Mouse (Mus musculus): ENCODE results near the gene Ccl7.

Ccl7 gene

DNA sequence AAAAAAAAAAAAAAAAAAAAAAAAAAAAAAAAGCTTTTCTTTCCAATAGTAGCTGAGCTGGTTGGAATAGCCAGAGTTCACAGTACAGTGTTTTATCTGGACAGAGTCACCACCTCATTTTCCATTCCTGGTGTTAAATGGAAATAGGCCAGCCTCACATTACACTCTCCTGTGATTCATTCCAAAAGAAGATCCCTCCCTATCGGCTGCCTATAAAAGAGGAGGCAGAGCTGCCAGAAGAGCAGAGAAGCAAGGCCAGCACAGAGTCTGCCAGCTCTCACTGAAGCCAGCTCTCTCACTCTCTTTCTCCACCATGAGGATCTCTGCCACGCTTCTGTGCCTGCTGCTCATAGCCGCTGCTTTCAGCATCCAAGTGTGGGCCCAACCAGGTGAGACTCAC, at the start of gene Ccl7:
TSS of gene Ccl7 (plus strand) at position 242 of the 400 bp plus-strand sequence.
- no peak for DNase-seq (ENCODE audit: low read depth, low spot score)

DNA sequence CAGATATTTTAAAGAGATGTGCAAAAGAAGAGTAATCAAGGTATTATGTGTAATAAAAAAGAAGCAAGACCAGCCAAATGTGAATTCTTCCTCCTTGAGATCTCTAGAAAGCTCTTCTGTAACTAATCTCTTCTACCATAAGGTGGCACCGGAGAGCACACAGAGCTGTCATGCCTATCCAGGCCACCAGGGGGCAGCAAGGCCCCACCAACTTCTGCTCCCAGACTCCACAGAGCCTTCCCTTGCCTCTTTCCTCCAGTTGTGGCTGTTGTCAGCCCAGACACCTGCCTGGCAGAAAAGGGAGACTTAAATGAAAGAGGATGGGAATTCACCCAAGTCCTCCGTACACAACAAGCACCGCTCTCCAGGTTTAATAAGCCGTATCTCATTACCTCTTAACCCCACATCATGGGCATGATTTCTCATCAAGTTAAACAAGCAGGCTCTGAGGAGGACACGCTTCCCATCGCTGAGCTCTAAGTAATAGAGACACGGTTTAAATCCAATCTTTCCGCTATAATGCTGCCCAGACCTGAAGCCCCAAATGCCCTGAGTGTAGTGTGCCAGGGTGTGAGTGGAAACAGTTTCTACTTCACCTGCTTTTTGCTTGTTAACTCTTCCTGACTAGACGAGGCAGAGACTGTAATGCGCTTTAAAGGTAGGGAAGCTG, 49.2 kb upstream of the Ccl7 start:
- peak; percentile 66 for DNase-seq (ENCODE audit: low read depth, low spot score)

DNA sequence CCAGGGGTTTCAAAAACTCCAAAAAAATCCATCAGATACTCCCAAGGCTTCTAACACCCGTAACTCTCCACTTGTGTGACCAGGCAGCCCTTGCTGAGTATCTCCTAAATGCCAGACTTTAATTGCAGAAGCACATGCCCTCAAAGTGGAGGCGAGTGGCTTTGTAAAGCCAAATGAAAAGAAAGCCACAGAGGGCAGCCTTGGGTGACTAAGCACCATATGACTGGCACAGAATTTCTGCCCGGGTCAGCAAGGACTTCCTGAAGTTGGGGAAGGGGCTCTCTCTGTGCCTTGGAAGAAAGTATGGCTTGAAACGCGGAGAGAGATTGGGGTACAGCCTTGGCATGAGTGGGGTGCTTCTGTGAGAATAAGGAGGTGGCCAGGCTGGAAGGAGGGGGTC, 48.4 kb upstream of the Ccl7 start:
- DNase-seq (ENCODE audit: low read depth, low spot score) = no peak

DNA sequence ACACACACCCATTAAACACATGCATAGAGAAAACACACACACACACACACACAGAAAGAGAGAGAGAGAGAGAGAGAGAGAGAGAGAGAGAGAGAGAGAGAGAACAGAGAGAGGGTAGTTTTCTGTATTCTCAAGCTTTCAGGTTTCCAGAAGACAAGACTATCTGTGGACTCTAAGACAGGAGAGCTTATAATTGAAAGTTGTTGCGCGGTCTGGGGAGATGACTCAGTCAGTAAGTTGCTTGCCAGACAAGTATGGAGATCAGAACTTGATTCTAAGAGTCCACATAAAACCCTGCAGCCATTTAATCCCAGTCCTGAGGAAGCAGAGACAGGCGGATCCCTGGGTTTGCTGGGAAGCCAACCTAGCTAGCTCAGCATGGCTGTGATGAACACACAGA, 46.9 kb upstream of the Ccl7 start:
- DNase-seq (ENCODE audit: low read depth, low spot score) = no peak

DNA sequence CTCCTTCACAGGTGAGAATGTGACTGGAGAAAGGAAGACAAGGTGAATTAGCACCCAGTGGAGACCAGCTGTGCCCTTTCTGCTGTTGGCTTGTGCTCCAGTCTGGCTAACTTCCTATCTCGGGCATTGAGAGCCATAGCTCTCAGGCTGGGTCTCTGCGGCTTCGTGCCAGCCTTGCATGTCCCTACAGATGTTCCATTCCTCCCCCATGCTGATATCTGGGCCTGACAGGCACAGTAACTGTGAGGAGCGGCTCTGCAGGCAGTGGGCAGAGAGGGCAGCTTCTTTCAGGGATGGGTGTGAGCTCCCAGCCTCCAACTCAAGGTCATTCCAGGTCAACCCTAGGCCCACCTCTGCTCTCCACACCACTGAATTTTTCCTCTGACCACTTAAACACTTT, 46.0 kb upstream of the Ccl7 start:
- DNase-seq (ENCODE audit: low read depth, low spot score) = no peak

DNA sequence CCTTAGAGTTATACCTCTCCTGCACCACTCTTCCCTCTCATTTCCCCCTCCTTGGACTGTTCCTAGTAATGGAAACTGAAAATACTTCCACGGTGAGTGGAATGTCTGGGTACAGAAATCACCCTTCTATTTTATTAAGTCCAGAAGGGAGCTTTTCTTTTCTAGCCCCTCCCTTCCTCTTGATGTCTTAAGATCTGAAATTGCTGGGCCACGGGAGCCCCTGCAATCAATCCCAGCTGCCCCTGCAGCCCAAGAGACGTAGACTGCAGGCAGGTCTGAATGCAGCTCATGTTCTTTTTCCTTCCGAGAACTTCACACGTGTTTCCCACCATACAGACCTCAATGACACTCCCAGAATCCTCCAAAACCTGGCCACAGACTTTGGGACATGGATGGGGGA, 44.9 kb upstream of the Ccl7 start:
- no peak for DNase-seq (ENCODE audit: low read depth, low spot score)

DNA sequence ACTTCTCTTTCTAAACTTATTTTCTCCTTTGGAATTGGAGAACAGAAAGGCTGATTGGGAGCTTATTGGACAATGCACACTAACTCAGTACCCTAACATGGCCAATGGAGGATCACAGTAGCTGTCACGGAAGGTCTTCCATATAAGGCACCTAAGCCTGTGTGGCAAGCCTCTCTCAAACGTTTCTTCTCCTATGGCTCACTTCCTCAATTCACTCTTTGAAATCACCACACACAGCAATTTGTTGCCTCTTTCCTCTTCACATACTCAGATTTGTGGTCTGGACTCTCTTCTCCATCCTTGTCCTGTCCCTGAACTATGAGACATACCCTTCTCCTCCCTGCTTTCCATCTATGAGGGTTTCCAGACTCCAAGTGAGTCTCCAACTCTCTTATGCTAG, 40.7 kb upstream of the Ccl7 start:
- DNase-seq (ENCODE audit: low read depth, low spot score) = no peak

DNA sequence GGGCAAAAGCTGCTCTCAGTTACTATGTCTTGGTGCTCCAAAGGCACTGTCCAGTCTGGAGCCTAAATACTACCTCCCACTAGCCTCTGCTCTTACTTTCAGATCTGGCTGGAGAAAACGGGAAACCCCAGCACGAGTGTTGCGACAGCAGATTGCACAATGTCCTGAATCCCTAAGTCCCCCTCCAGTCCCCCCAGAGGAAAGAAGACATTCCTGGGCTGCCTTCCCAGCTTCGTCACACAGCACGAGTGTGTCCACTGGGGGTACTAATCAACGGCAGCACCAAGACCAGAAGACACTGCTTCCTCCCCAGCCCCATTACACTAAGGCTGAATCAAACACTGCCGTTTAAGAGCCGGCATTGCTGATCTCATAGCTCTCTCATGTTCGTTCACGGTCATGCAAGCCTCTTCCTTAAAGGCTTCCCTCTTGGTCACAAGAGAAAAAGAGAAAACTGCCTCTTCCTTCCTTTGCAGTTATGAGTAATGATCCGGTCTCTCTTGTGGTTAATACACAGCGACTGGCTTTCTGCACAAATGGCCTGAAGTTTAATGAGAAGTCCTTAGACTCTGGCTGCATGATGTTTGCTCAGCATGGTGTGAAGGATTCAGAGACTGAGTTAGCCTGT, 38.6 kb upstream of the Ccl7 start:
- no peak for DNase-seq (ENCODE audit: low read depth, low spot score)

DNA sequence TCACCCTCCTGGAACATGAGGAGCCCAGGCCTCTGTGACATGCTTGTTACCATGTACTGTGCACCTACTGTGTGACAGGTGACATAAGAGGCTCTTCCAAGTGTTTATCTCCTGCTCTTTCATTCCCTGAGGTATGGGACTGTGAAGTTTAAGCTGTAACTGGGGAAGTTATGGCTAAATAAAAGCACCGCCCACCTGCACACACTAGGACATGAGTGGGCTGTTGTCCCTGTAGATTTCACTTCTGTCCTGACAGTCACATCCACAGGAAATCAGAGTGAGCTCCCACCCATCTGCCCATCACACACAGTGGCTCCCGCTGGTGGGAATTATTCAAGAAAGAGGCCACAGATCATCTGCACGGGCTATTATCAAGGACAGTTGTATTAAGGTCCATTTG, 35.4 kb upstream of the Ccl7 start:
- no peak for DNase-seq (ENCODE audit: low read depth, low spot score)

DNA sequence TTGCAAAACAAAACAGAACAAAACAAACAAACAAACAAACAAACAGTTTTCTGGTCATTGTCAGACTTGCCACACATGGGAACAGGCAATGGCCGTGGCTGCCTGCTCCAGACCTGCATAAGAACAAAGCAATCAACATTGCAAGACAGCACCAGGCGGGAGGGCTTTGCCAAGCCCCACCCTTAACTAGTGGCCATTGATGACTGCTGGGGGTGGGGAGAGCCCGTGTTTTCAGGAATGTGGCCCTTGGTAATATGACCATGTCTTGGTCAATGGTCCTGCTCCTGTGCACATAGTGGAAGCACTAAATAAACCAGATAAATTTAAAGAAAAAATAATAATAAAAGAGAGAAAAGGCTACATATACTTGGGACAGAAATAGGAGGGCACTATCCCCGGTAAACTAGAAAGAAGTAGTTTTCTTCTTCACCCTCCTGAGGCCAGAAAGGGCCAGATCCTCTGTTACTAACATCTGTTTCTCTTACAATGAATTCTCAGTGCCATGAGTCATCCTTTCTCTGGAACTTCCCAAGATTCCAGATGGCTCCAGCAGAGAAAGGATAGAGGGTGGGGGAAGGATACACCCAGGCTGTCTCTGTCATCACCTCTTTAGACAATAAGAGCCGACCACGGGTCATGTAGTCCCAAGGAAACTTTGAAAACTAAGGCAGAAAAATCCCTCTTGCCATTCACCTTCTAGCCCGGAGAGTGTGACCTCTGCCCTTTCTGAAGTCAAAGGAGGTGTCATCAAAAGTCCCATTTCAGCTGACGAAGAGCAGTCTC, 33.9 kb upstream of the Ccl7 start:
- DNase-seq (ENCODE audit: low read depth, low spot score) = peak; percentile 23

DNA sequence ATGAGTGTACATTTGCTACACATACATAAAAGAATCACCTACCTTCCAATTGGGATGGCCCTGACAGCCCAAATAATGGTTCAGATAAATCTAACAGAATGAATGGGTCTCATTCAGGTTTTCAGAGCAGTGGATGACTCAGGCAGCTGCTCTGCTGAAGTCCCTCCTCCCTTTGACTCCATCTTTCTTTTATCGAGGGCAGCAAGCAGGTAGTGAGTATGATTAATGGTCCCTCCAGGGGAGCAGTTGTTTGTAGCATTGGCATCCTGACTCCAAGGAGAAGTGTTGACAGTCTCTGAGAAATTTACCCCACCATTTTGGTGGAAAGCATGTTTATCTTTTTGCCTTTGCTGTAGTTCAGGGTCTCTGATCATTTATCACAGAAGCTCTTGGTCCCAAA, 31.8 kb upstream of the Ccl7 start:
- no peak for DNase-seq (ENCODE audit: low read depth, low spot score)

DNA sequence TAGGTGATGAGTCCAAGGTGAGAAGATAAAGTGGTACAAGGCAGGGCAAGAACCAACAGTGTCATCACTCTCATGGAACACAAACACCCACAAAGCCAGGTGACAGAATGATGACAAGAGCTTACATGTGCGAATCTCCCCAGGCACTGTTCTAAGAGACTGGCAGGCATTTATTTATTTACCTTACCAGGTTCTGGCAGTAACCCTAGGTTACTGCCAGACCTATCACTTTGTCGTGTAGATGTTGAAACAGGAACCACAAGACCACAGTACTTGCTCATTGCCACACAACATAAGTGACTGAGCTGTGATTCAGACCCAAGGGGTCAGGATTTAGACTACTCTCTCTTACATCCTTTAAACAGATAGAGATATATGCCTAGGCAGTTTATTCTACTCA, 30.4 kb upstream of the Ccl7 start:
- no peak for DNase-seq (ENCODE audit: low read depth, low spot score)

DNA sequence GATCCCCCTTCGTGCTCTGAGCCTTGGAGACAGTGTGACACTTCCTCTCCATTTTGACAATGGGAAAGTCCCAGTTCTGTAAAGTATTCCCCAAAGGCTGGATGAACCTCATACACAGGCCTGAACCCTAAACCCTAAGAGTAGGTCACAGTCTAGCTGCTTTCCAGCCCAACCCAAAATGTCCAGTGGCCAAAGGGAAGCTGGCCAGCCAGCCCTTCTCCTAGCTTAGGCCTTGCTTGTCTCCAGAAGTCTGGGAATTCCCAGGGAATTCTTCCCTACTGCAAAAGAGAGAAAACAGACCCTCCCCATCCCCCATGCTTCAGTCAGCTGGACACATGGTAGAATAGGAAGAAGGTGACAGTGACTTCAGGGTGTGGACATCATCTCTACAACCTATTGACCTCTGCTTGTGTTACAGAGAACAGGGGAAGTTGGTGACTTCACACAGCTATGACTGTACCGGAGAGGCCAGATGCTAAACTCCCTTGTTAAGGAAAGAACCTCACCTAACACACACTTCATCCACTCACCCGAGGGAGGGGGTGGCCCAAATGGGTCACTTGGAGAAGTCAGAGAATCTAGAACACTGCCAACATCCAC, 29.2 kb upstream of the Ccl7 start:
- DNase-seq (ENCODE audit: low read depth, low spot score) = no peak

DNA sequence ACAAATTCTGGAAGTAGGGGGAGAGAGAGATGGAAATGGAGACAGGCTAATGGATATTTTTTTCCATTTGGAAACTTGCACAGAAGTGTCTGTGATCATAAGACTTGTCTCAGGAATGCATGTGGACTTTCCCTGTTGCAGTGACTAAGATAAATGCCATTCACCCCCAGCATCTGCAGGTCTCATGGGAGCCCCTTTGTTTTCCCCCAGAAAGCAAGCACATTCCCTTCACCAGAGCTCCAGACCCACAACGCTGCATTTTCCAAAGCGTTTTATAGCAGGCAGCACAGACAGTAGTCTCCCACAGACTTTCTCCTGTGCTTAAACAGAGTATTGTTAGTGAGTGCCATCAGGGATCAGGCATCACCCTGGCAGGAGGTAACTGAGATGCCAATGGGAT, 26.1 kb upstream of the Ccl7 start:
- no peak for DNase-seq (ENCODE audit: low read depth, low spot score)

DNA sequence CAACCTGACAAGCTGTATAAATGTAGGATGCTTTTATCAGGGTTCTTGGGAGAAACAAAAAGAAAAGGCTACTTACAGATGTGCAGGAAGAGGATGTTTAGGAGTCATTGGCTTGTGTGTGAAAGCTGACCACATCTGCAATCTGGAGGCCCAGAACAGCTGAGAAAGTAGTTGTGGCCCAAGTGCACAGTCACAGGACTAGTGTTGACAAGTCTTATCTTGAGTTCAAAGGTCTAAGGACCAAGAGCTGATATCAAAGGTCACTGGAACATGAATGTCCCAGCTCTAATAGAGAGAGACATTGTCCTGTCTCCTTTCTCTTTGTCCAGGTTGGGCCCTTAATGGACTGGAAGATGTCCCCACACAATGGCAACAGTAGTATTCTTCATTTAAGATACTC, 25.7 kb upstream of the Ccl7 start:
- no peak for DNase-seq (ENCODE audit: low read depth, low spot score)

DNA sequence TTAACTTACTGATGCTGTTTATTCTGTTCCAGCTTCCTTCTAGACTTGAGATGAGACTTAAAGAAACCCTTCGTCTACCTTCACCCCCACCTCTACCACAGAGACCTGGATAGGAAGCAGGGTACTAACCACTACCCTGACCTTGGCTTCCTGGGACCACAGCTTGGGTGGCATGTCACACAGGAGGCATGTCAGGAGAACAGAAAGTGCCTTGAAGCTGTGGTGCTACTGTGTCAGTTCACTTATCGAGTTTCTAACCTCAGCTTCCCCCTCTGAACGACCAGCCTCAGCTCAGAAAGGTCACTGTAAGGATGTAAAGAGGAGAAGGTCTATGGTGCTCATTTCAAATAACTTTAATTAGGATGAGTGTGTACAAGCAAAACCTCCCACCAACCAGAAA, 24.1 kb upstream of the Ccl7 start:
- no peak for DNase-seq (ENCODE audit: low read depth, low spot score)

DNA sequence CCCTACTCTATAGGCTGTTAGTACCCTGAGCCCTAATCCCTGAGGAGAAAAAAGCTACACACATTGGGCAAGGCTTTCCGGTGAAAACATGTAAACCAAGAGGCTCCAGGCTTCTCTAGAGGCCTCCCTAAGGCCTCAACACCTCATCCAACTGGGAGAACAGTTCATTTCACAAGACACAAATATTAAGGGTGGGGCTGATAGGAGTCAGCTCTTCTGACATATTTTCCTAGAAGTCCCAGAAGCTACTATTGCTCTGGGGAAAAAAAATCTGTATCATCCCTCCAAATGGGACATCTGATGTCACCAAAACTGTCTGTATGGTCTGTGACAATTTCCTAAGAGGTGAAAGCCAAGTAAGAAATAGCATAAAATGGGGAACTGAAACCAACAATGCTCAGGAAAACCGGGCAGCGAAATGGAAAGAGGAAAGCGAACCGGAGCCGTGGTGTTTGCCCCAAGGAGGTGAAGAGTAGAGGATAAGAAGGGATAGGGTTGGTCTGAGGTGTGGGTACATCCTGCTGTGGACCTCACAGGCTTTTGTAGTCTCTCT, 22.9 kb upstream of the Ccl7 start:
- DNase-seq (ENCODE audit: low read depth, low spot score) = no peak

DNA sequence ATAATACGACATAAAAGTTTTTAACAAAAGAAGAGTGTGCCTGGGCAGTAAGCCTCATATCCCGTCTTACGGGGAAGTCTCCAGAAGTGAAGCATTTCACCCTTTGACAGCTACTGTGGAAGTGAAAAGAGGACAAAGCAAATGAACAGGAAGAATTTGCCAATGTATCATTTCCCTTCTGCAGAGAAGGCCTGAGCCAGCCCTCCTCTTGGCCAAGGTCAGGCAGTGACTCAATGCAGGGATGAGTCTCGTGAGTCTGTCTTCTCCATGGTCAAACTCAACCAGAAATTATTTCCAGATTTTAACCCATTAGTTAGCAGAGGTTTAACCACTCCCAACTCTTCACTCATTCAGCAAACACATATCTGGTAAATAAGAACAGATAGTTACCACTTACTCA, 21.7 kb upstream of the Ccl7 start:
- no peak for DNase-seq (ENCODE audit: low read depth, low spot score)

DNA sequence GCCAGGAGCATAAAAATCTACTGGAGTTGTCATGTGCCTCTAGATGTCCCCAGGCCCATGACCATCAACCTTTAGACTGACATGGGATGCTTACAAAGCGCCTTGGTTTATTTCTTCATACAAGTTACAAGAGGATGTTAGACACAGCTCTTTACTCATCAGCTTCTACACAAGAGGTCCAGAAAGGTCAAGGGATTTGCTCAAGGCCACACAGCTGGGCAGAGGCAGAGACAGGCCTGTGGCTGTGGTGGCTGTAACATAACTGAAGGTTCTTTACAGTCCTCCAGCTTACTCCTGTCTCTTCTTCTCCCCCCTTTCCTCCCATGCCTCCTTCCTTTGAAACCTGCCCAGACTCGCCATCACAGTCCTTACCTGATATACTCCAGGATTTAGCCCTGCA, 15.3 kb upstream of the Ccl7 start:
- no peak for DNase-seq (ENCODE audit: low read depth, low spot score)

DNA sequence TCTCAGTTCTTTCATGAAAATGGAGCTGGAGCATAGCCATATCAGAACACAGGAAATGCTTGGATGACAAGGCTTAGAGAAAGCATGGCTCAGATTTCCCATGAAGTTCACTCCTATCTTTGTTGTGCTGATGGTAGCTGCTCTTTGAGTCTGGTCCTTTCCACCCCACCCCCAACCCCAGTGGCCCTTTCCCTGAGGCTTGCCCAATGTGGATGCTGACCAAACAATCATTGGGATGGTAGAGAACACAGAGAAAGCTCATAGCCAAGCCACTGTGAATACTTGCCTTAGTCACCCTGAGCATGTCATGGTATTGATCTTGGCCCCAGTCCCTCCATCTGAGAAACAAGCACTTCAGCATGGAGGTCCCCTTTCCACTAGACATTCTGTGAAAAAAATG, 13.4 kb upstream of the Ccl7 start:
- DNase-seq (ENCODE audit: low read depth, low spot score) = no peak

DNA sequence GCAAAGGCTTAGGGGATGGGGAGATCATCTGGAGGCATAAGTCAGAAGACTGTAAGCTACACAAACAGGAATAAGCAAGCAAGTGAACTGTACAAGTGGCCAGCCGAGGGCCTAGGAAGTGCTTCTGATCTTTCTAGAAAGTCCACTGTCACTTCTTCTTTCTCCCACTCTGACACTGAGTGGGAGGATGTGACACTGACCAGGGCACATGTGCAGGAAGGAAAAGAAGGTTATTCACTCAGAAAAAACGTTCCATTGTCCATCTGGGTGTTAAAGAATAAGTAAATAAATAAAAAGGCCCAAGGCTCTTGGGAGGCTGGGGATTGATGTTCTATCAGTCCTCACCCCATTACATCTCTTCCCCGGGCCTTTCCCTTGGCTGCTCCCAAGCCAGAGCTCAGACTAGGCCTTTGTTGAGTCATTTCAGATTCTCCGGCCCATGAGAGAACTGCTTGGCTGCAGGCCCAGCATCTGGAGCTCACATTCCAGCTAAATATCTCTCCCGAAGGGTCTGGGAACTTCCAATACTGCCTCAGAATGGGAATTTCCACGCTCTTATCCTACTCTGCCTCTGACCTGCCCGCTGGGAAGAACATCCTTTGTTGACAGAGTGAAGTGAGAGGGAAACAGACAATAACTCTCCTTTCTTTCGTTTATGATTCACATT, 12.7 kb upstream of the Ccl7 start:
- DNase-seq (ENCODE audit: low read depth, low spot score) = no peak

DNA sequence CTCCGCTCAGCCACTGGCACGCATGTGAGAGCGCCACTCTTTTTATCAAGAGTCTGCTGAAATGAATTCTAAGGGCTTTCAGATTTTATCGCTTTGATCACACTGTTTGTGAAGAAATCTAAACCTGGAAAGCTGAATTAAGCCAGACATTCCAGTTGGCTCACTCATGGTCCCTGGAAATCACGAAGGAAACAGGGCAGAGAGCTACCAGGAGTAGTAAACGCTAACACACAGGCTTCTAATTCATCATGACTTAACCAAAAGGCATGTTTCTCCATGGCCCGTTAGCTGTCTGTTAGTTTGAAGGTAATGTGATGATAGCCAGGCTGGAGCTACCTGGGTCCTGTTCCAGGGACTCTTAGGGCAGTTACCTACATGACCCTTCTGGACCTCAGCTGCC, 11.1 kb upstream of the Ccl7 start:
- no peak for DNase-seq (ENCODE audit: low read depth, low spot score)
